ENCODE assay signal across 31 mouse cellular contexts in the genomic region with DNA sequence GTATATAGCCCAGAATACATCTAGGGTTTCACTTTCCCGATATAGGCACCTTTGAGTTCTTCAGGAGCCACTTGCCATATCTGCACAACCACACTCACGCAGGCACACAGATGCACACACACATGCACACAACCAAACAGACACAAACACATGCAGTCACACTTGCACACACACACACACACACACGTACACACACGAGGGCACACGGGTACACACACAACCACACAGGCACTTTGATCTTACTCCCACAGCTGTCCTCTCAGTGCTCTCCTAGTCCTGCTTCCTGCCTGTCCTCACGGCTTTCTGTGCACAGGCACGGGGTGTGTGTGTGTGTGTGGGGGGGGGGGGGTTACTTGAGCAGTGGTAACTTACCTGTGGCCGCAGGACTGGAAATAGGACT. TPM values are rescaled to one million over a fixed set of nuclear protein-coding genes. Genes with fewer than 3 reads are reported as not detected.
A peak's percentile ranks its signal among the peaks of the same experiment; 100 is the strongest.
DNase-seq lines count a peak whose midpoint lies in the region; ATAC-seq lines count a peak whose summit lies in the region.
"Had no signal": no experiment of that assay in that cellular context is flagged by ENCODE, and none has a peak within 500 bp of the region (broad histone marks: within the 10 kb centered on the region; RNA-seq: fewer than 3 reads in every experiment).

No protein-coding gene starts in this region.

- H3K27ac ChIP-seq in midbrain, embryonic 11.5 days (ENCODE audit: low read depth, low read length): no peak overlapping the region
- no peak overlapping the region for H3K27ac ChIP-seq in midbrain, embryonic 16.5 days (ENCODE audit: low read length)
- H3K27ac ChIP-seq: embryonic facial prominence, embryonic 12.5 days; heart, adult 2 months; heart, embryonic 13.5 days; hindbrain, postnatal 0 days; left cerebral cortex, adult 2 months; liver, embryonic 13.5 days; midbrain, embryonic 15.5 days; neural tube, embryonic 12.5 days had no signal

- H3K4me3 ChIP-seq in midbrain, embryonic 11.5 days (ENCODE audit: low read depth, low read length): no peak overlapping the region
- H3K4me3 ChIP-seq in midbrain, embryonic 16.5 days (ENCODE audit: low read depth, low read length): no peak overlapping the region
- H3K4me3 ChIP-seq: embryonic facial prominence, embryonic 12.5 days; heart, adult 2 months; heart, embryonic 13.5 days; left cerebral cortex, adult 2 months; liver, embryonic 13.5 days; midbrain, embryonic 15.5 days; neural tube, embryonic 12.5 days had no signal

- no peak for ATAC-seq in midbrain, embryonic 11.5 days (ENCODE audit: low FRiP score)
- no peak for ATAC-seq in midbrain, embryonic 16.5 days
- ATAC-seq in inflammation-experienced regulatory T-cells, adult 6 months: peak; percentile 32
- ATAC-seq: forebrain, embryonic 14.5 days; hindbrain, postnatal 0 days; intestine, postnatal 0 days; lung, postnatal 0 days; midbrain, embryonic 15.5 days had no signal

- intact Hi-C loops in heart, postnatal 25 days (cut with DNase I): no loop called here

- H3K9ac ChIP-seq in midbrain, embryonic 11.5 days (ENCODE audit: low read length): no peak overlapping the region
- no peak overlapping the region for H3K9ac ChIP-seq in midbrain, embryonic 16.5 days (ENCODE audit: low read depth, low read length)
- H3K9ac ChIP-seq: embryonic facial prominence, embryonic 12.5 days; heart, embryonic 13.5 days; liver, embryonic 13.5 days; midbrain, embryonic 15.5 days; neural tube, embryonic 12.5 days had no signal

- H3K27me3 ChIP-seq in midbrain, embryonic 11.5 days (ENCODE audit: control insufficient read depth, insufficient read depth, low read length): no peaks in the 10 kb centered on the region
- H3K27me3 ChIP-seq in midbrain, embryonic 16.5 days (ENCODE audit: control insufficient read depth, insufficient read depth, low read depth, low read length): no peaks in the 10 kb centered on the region
- H3K27me3 ChIP-seq: CH12.LX; heart, embryonic 13.5 days; neural tube, embryonic 12.5 days had no signal

- peak; percentile 74 for DNase-seq in midbrain, embryonic 11.5 days (ENCODE audit: low spot score, missing footprints)
- peak; percentile 60 for DNase-seq in thymus, postnatal 25 days
- DNase-seq in kidney, adult 11 months: no peak
- no peak for DNase-seq in heart, adult 11 months
- DNase-seq in heart, postnatal 25 days (ENCODE audit: low spot score): no peak
- DNase-seq: adrenal gland, postnatal 14 days; cerebellum, adult 11 months; cerebellum, adult 9-10 months; cerebellum, postnatal 36 days; embryo, embryonic 11 days; gastrocnemius, postnatal 36 days; heart, adult 2 months; heart, postnatal 10 days; kidney, postnatal 25 days; liver, embryonic 13.5 days; lung, adult 18-20 months; lung, postnatal 4 days; right cerebral cortex, adult 18-20 months; spleen, adult 18-20 months had no signal

- no peaks in the 10 kb centered on the region for H3K9me3 ChIP-seq in midbrain, embryonic 11.5 days (ENCODE audit: control insufficient read depth, low read length)
- H3K9me3 ChIP-seq in midbrain, embryonic 16.5 days (replicated peaks; ENCODE audit: control insufficient read depth, low read length, poor library complexity, severe bottlenecking): no peaks in the 10 kb centered on the region
- H3K9me3 ChIP-seq: embryonic facial prominence, embryonic 12.5 days; heart, embryonic 13.5 days; liver, embryonic 13.5 days; midbrain, embryonic 15.5 days; neural tube, embryonic 12.5 days had no signal

- H3K4me2 ChIP-seq in midbrain, embryonic 11.5 days: no peak overlapping the region
- H3K4me2 ChIP-seq in midbrain, embryonic 16.5 days (ENCODE audit: low read length): no peak overlapping the region
- H3K4me2 ChIP-seq: embryonic facial prominence, embryonic 12.5 days; heart, embryonic 13.5 days; liver, embryonic 13.5 days; midbrain, embryonic 15.5 days; neural tube, embryonic 12.5 days had no signal

- 75% methylated on average over 8 of the region's 8 CpGs for WGBS in midbrain, embryonic 11.5 days
- WGBS in midbrain, embryonic 16.5 days: 63% methylated on average over 8 of the region's 8 CpGs

- H3K4me1 ChIP-seq in midbrain, embryonic 11.5 days (ENCODE audit: control insufficient read depth, insufficient read depth, low read length): peaks cover 4% of the 10 kb centered on the region
- H3K4me1 ChIP-seq in midbrain, embryonic 16.5 days (ENCODE audit: control insufficient read depth, insufficient read depth, low read length): no peaks in the 10 kb centered on the region
- H3K4me1 ChIP-seq: neural tube, embryonic 12.5 days had no signal

- no peaks in the 10 kb centered on the region for H3K36me3 ChIP-seq in midbrain, embryonic 11.5 days (ENCODE audit: control insufficient read depth, insufficient read depth, low read length)
- H3K36me3 ChIP-seq in midbrain, embryonic 16.5 days (ENCODE audit: control insufficient read depth, insufficient read depth, low read length): no peaks in the 10 kb centered on the region
- H3K36me3 ChIP-seq: embryonic facial prominence, embryonic 12.5 days; heart, embryonic 13.5 days; liver, embryonic 13.5 days; midbrain, embryonic 15.5 days; neural tube, embryonic 12.5 days had no signal

RNA-seq across cellular contexts. Expression of a gene that starts 4.8 kb away (rescaled TPM):
- 31.6 and 32.9 TPM in 2 replicates for polyA plus RNA-seq in midbrain, embryonic 11.5 days (2014; fragmentation: Nextera tagmentation; extraction: Ambion mirVana)
- polyA plus RNA-seq in midbrain, embryonic 16.5 days (2015; fragmentation: Nextera tagmentation; extraction: Ambion mirVana): 20.2 and 21.3 TPM in 2 replicates
- polyA plus RNA-seq in inflammation-experienced regulatory T-cells, adult 6 months (2017; shearing (Covaris generic)): 10 to 100 TPM; 39.4 to 48.4 (median 39.7) TPM
- total RNA-seq in heart, postnatal 25 days (2021): 10 to 100 TPM; 28.8 to 33.1 TPM

RNA-seq across cellular contexts. Expression of a gene that starts 7.7 kb away (rescaled TPM):
- 28.2 and 32.2 TPM in 2 replicates for polyA plus RNA-seq in midbrain, embryonic 11.5 days (2014; fragmentation: Nextera tagmentation; extraction: Ambion mirVana)
- polyA plus RNA-seq in midbrain, embryonic 16.5 days (2015; fragmentation: Nextera tagmentation; extraction: Ambion mirVana): 88.3 and 103 TPM in 2 replicates
- 10 to 100 TPM in 2 of 3 experiments, 1 to 10 TPM in 1; 5.0 to 17.5 (median 11.8) TPM for polyA plus RNA-seq in inflammation-experienced regulatory T-cells, adult 6 months (2017; shearing (Covaris generic))
- total RNA-seq in heart, postnatal 25 days (2021): 1 to 10 TPM; 2.2 to 2.3 TPM

Comparison
In these comparisons a context has a peak if more than half of its experiments do, and no peak if none do; other contexts are left out.
1. DNase-seq: peak in midbrain, embryonic 11.5 days (single experiment) and thymus, postnatal 25 days (single experiment); none in kidney, adult 11 months (single experiment), heart, adult 11 months (single experiment) and heart, postnatal 25 days (single experiment).